In genomic region chr13:34815057-34815410, GRCm38 (mm10) we compare ENCODE assay signal across 10 mouse cellular contexts.
A peak's percentile ranks its signal among the peaks of the same experiment; 100 is the strongest.
DNase-seq lines count a peak whose midpoint lies in the region; ATAC-seq and TF ChIP-seq lines count a peak whose summit lies in the region.
"Had no signal": no experiment of that assay in that cellular context is flagged by ENCODE, and none has a peak within 500 bp of the region (broad histone marks: within the 10 kb centered on the region; RNA-seq: fewer than 3 reads in every experiment).

No protein-coding gene starts in this region.

- intact Hi-C loops in heart, adult 2 months (cut with DNase I) = no loop called here
- intact Hi-C loops in left cerebral cortex, postnatal 10 days (cut with DNase I) = no loop called here

- peaks cover 15% of the 10 kb centered on the region for H3K4me1 ChIP-seq in heart, embryonic 10.5 days
- H3K4me1 ChIP-seq in heart, adult 2 months (ENCODE audit: control insufficient read depth, insufficient read depth, low read length) = no peaks in the 10 kb centered on the region; the same call in none of the 2 replicates
- H3K4me1 ChIP-seq in neural tube, embryonic 11.5 days (ENCODE audit: control insufficient read depth, insufficient read depth, low read length) = peaks cover 8% of the 10 kb centered on the region
- H3K4me1 ChIP-seq in limb, embryonic 12.5 days (replicated peaks) = peaks cover 19% of the 10 kb centered on the region
- peaks cover 10% of the 10 kb centered on the region for H3K4me1 ChIP-seq in stomach, embryonic 16.5 days (ENCODE audit: control insufficient read depth, insufficient read depth, low read length)

- H3K27ac ChIP-seq in heart, embryonic 10.5 days = peak overlapping the region; percentile 82
- H3K27ac ChIP-seq in heart, adult 2 months = no peak overlapping the region
- peak overlapping the region; percentile 83 for H3K27ac ChIP-seq in neural tube, embryonic 11.5 days (ENCODE audit: low read depth, low read length)
- peak overlapping the region; percentile 82 for H3K27ac ChIP-seq in limb, embryonic 12.5 days
- peak overlapping the region; percentile 64 for H3K27ac ChIP-seq in stomach, embryonic 16.5 days (ENCODE audit: low read length)
- H3K27ac ChIP-seq: liver, embryonic 14.5 days had no signal

- TF ChIP-seq POLR2A in heart, adult 2 months (IDR thresholded peaks at IDR 0.05; ENCODE audit: insufficient read depth, low read depth, low read length) = no peak

- H3K4me2 ChIP-seq in neural tube, embryonic 11.5 days (ENCODE audit: low read depth) = no peak overlapping the region
- H3K4me2 ChIP-seq in limb, embryonic 12.5 days = peak overlapping the region; percentile 2
- H3K4me2 ChIP-seq in stomach, embryonic 16.5 days (ENCODE audit: low read depth, low read length) = peak overlapping the region; percentile 23; the same call in 1 of the 2 replicates

- peak; percentile 72 for DNase-seq in heart, embryonic 10.5 days (ENCODE audit: low spot score)
- no peak for DNase-seq in heart, adult 2 months
- DNase-seq in neural tube, embryonic 11.5 days (ENCODE audit: low spot score) = no peak
- DNase-seq in neural tube, embryonic 10.5 days (ENCODE audit: extremely low spot score, low spot score) = no peak
- DNase-seq in adrenal gland, postnatal 4 days (ENCODE audit: low spot score in 2 of 2) = no peak
- no peak for DNase-seq in left cerebral cortex, postnatal 10 days (ENCODE audit: extremely low spot score in 1 of 2, low spot score in 2 of 2)
- DNase-seq: kidney, adult 18-20 months had no signal

- no peak for TF ChIP-seq CTCF in heart, adult 2 months (IDR thresholded peaks at IDR 0.05)

- H3K27me3 ChIP-seq in heart, embryonic 10.5 days (ENCODE audit: insufficient read depth, poor library complexity, severe bottlenecking) = no peaks in the 10 kb centered on the region
- H3K27me3 ChIP-seq in heart, adult 2 months (ENCODE audit: control insufficient read depth, insufficient read depth, low read length) = no peaks in the 10 kb centered on the region
- no peaks in the 10 kb centered on the region for H3K27me3 ChIP-seq in neural tube, embryonic 11.5 days (ENCODE audit: control insufficient read depth, insufficient read depth, low read length)
- no peaks in the 10 kb centered on the region for H3K27me3 ChIP-seq in limb, embryonic 12.5 days
- H3K27me3 ChIP-seq in stomach, embryonic 16.5 days (ENCODE audit: control insufficient read depth, insufficient read depth, low read length) = no peaks in the 10 kb centered on the region

- WGBS in heart, embryonic 10.5 days = 49% methylated on average over 3 of the region's 3 CpGs
- WGBS in heart, adult 2 months = 51% methylated on average over 3 of the region's 3 CpGs
- WGBS in neural tube, embryonic 11.5 days = 33% methylated on average over 3 of the region's 3 CpGs
- WGBS in limb, embryonic 12.5 days = 50% methylated on average over 3 of the region's 3 CpGs
- WGBS in stomach, embryonic 16.5 days = 51% methylated on average over 3 of the region's 3 CpGs

- peaks cover 6% of the 10 kb centered on the region; the same call in 1 of the 2 replicates for H3K9me3 ChIP-seq in heart, embryonic 10.5 days
- no peaks in the 10 kb centered on the region for H3K9me3 ChIP-seq in neural tube, embryonic 11.5 days (ENCODE audit: control insufficient read depth, low read length)
- peaks cover 12% of the 10 kb centered on the region for H3K9me3 ChIP-seq in limb, embryonic 12.5 days
- H3K9me3 ChIP-seq in stomach, embryonic 16.5 days (replicated peaks; ENCODE audit: control insufficient read depth, low read length) = 0 out of 2 replicates have a peak, but pooled peaks cover 5% of the 10 kb centered on the region

- H3K79me2 ChIP-seq in heart, adult 2 months (replicated peaks; ENCODE audit: control insufficient read depth, insufficient read depth, low read length) = no peaks in the 10 kb centered on the region

- H3K4me3 ChIP-seq in heart, embryonic 10.5 days = no peak overlapping the region
- H3K4me3 ChIP-seq in heart, adult 2 months = no peak overlapping the region
- no peak overlapping the region for H3K4me3 ChIP-seq in neural tube, embryonic 11.5 days (ENCODE audit: low read depth, low read length)
- no peak overlapping the region for H3K4me3 ChIP-seq in limb, embryonic 12.5 days (replicated peaks)
- no peak overlapping the region for H3K4me3 ChIP-seq in stomach, embryonic 16.5 days (replicated peaks; ENCODE audit: low read length)

- peak; percentile 17 for ATAC-seq in neural tube, embryonic 11.5 days (ENCODE audit: insufficient read depth, low FRiP score, low TSS enrichment)
- ATAC-seq in limb, embryonic 12.5 days (ENCODE audit: insufficient number of reproducible peaks, insufficient read depth, low FRiP score, low TSS enrichment, low read depth) = no peak
- ATAC-seq in stomach, embryonic 16.5 days (ENCODE audit: insufficient read depth, low FRiP score) = 0 out of 2 replicates have a peak, but pooled peaks have one; percentile 7

- no peak for TF ChIP-seq EP300 in heart, adult 2 months (IDR thresholded peaks at IDR 0.05; ENCODE audit: insufficient read depth, low read depth, low read length)

- no peaks in the 10 kb centered on the region for H3K36me3 ChIP-seq in heart, embryonic 10.5 days
- H3K36me3 ChIP-seq in heart, adult 2 months (ENCODE audit: control insufficient read depth, insufficient read depth, low read length) = no peaks in the 10 kb centered on the region
- H3K36me3 ChIP-seq in neural tube, embryonic 11.5 days (ENCODE audit: control insufficient read depth, insufficient read depth, low read length) = no peaks in the 10 kb centered on the region
- no peaks in the 10 kb centered on the region for H3K36me3 ChIP-seq in limb, embryonic 12.5 days
- H3K36me3 ChIP-seq in stomach, embryonic 16.5 days (ENCODE audit: control insufficient read depth, insufficient read depth, low read length) = no peaks in the 10 kb centered on the region

- no peak overlapping the region for H3K9ac ChIP-seq in heart, adult 2 months (ENCODE audit: low read depth, low read length)
- no peak overlapping the region for H3K9ac ChIP-seq in neural tube, embryonic 11.5 days (ENCODE audit: low read length)
- no peak overlapping the region for H3K9ac ChIP-seq in limb, embryonic 12.5 days (replicated peaks)
- peak overlapping the region; percentile 27; the same call in 1 of the 2 replicates for H3K9ac ChIP-seq in stomach, embryonic 16.5 days (ENCODE audit: low read length)
- H3K9ac ChIP-seq: liver, embryonic 14.5 days had no signal
